Mouse (Mus musculus) neural tube, embryonic 15.5 days (tissue): ENCODE results near the gene Zdhhc22. TPM values are rescaled to one million over a fixed set of nuclear protein-coding genes. Genes with fewer than 3 reads are reported as not detected.
A peak's percentile ranks its signal among the peaks of the same experiment; 100 is the strongest.

ENCODE experiments used
- ATAC-seq: fragments of 200-750 bp; cut with Nextera tagmentation; 2 replicates; pipeline ENCODE4 v1.8.0; 2017; ENCODE audit warnings: mild to moderate bottlenecking, moderate TSS enrichment, moderate library complexity; ENCODE audit not compliant: low FRiP score
- H3K27ac ChIP-seq: fragments of 300-500 bp; sonication (generic); replicated peaks from 2 replicates; pipeline ENCODE4 v1.5.1; 2015; ENCODE audit warnings: mild to moderate bottlenecking, inconsistent platforms
- H3K27me3 ChIP-seq: fragments of 300-500 bp; sonication (generic); replicated peaks from 2 replicates; pipeline ENCODE4 v1.6.1; 2015; ENCODE audit warnings: inconsistent platforms
- H3K36me3 ChIP-seq: fragments of 300-500 bp; sonication (generic); 2 replicates; pipeline ENCODE4 v1.6.1; 2015; ENCODE audit warnings: inconsistent platforms
- H3K4me1 ChIP-seq: fragments of 300-500 bp; sonication (generic); 2 replicates; pipeline ENCODE4 v1.6.1; 2015; ENCODE audit warnings: inconsistent platforms
- H3K4me2 ChIP-seq: fragments of 300-500 bp; sonication (generic); 2 replicates; pipeline ENCODE4 v1.6.1; 2015; ENCODE audit warnings: inconsistent platforms, mild to moderate bottlenecking, moderate library complexity
- H3K4me3 ChIP-seq: fragments of 300-500 bp; sonication (generic); replicated peaks from 2 replicates; pipeline ENCODE4 v1.5.1; 2015; ENCODE audit warnings: mild to moderate bottlenecking, inconsistent platforms
- H3K9ac ChIP-seq: fragments of 300-500 bp; sonication (generic); replicated peaks from 2 replicates; pipeline ENCODE4 v1.6.1; 2015; ENCODE audit warnings: mild to moderate bottlenecking, inconsistent platforms
- H3K9me3 ChIP-seq: fragments of 300-500 bp; sonication (generic); replicated peaks from 2 replicates; pipeline ENCODE4 v1.6.1; 2016; ENCODE audit warnings: inconsistent platforms
- WGBS: fragments of 180-500 bp; shearing (Covaris S2); methylation state at CpG from one replicate; pipeline ENCODE4 v1.1.7; 2015; ENCODE audit warnings: mixed read lengths; 5-methylcytosine and 5-hydroxymethylcytosine counted together
- polyA plus RNA-seq: library from polyadenylated mRNA; unstranded; fragments of >200 nt; fragmentation: Nextera tagmentation; extraction: Ambion mirVana; gene quantifications from 2 replicates; pipeline ENCODE4 v1.2.1, GENCODE M21; 2015

Zdhhc22 gene
- polyA plus RNA-seq, 1 experiment from 2014 or later, result 19.4 TPM

- H3K27ac ChIP-seq, result peak overlapping the region; percentile 85
- H3K4me3 ChIP-seq, result peak overlapping the region; percentile 31
- no peaks in the 10 kb centered on the region for H3K9me3 ChIP-seq
- H3K9ac ChIP-seq, result peak overlapping the region; percentile 44
- ATAC-seq, result peak; percentile 71
- peaks cover 1% of the 10 kb centered on the region; the same call in 1 of the 2 replicates for H3K27me3 ChIP-seq
- WGBS, result 3% methylated on average over 40 of the region's 40 CpGs
- peaks cover 51% of the 10 kb centered on the region for H3K4me1 ChIP-seq
- no peaks in the 10 kb centered on the region for H3K36me3 ChIP-seq
- H3K4me2 ChIP-seq, result peak overlapping the region; percentile 66
These were observed 15.6 kb downstream of the Zdhhc22 start for GRCm38 (mm10) chr12:86974387-86975288.

GRCm38 (mm10) chr12:86973706-86974105 lies 16.5 kb downstream of the Zdhhc22 start:
- no peaks in the 10 kb centered on the region for H3K9me3 ChIP-seq
- H3K27ac ChIP-seq, result peak overlapping the region; percentile 85; the same call in 1 of the 2 replicates
- H3K4me1 ChIP-seq, result peaks cover 51% of the 10 kb centered on the region
- H3K36me3 ChIP-seq, result no peaks in the 10 kb centered on the region
- 40% methylated on average over 8 of the region's 8 CpGs for WGBS
- H3K9ac ChIP-seq, result 0 out of 2 replicates have a peak overlapping the region, but pooled peaks have one; percentile 44
- no peak for ATAC-seq
- peak overlapping the region; percentile 66 for H3K4me2 ChIP-seq
- no peaks in the 10 kb centered on the region for H3K27me3 ChIP-seq
- H3K4me3 ChIP-seq, result no peak overlapping the region

- Histone ChIP-seq H3K9ac (no peak overlapping the region), H3K27ac (peak overlapping the region; percentile 85; the same call in 1 of the 2 replicates), H3K27me3 (no peaks in the 10 kb centered on the region), H3K4me3 (no peak overlapping the region), H3K4me2 (no peak overlapping the region), H3K36me3 (no peaks in the 10 kb centered on the region), H3K4me1 (peaks cover 48% of the 10 kb centered on the region), H3K9me3 (no peaks in the 10 kb centered on the region)
- WGBS, result 23% methylated on average over 7 of the region's 7 CpGs
- ATAC-seq, result no peak
These were observed 17.0 kb downstream of the Zdhhc22 start for GRCm38 (mm10) chr12:86973216-86973615.

GRCm38 (mm10) chr12:86971089-86971488 lies 19.1 kb downstream of the Zdhhc22 start:
- no peak overlapping the region for H3K4me2 ChIP-seq
- no peak overlapping the region for H3K9ac ChIP-seq
- 94% methylated on average over 7 of the region's 7 CpGs for WGBS
- no peaks in the 10 kb centered on the region for H3K9me3 ChIP-seq
- no peak overlapping the region for H3K27ac ChIP-seq
- no peaks in the 10 kb centered on the region for H3K36me3 ChIP-seq
- ATAC-seq, result no peak
- no peak overlapping the region for H3K4me3 ChIP-seq
- H3K27me3 ChIP-seq, result no peaks in the 10 kb centered on the region
- peaks cover 33% of the 10 kb centered on the region for H3K4me1 ChIP-seq

GRCm38 (mm10) chr12:86969220-86969601 lies 21.0 kb downstream of the Zdhhc22 start:
- Histone ChIP-seq H3K4me3 (no peak overlapping the region), H3K27ac (no peak overlapping the region), H3K27me3 (no peaks in the 10 kb centered on the region), H3K36me3 (peaks cover 14% of the 10 kb centered on the region), H3K4me1 (peaks cover 15% of the 10 kb centered on the region), H3K4me2 (no peak overlapping the region), H3K9ac (no peak overlapping the region), H3K9me3 (no peaks in the 10 kb centered on the region)
- ATAC-seq, result no peak
- WGBS, result 51% methylated on average over 3 of the region's 3 CpGs

GRCm38 (mm10) chr12:86968468-86969219 lies 21.6 kb downstream of the Zdhhc22 start:
- Histone ChIP-seq H3K4me1 (peaks cover 10% of the 10 kb centered on the region), H3K9ac (no peak overlapping the region), H3K36me3 (peaks cover 17% of the 10 kb centered on the region), H3K27ac (0 out of 2 replicates have a peak overlapping the region, but pooled peaks have one; percentile 3), H3K27me3 (no peaks in the 10 kb centered on the region), H3K9me3 (no peaks in the 10 kb centered on the region), H3K4me3 (no peak overlapping the region), H3K4me2 (no peak overlapping the region)
- WGBS, result 71% methylated on average over 13 of the region's 13 CpGs
- no peak for ATAC-seq

GRCm38 (mm10) chr12:86965237-86965799 lies 24.9 kb downstream of the Zdhhc22 start:
- Histone ChIP-seq H3K4me1 (no peaks in the 10 kb centered on the region), H3K9me3 (no peaks in the 10 kb centered on the region), H3K4me3 (no peak overlapping the region), H3K27me3 (no peaks in the 10 kb centered on the region), H3K9ac (no peak overlapping the region), H3K36me3 (peaks cover 49% of the 10 kb centered on the region), H3K27ac (no peak overlapping the region), H3K4me2 (no peak overlapping the region)
- no peak for ATAC-seq
- WGBS, result 92% methylated on average over 4 of the region's 4 CpGs

- Histone ChIP-seq H3K9ac (no peak overlapping the region), H3K27me3 (no peaks in the 10 kb centered on the region), H3K27ac (no peak overlapping the region), H3K4me2 (no peak overlapping the region), H3K36me3 (peaks cover 57% of the 10 kb centered on the region), H3K9me3 (no peaks in the 10 kb centered on the region), H3K4me1 (no peaks in the 10 kb centered on the region), H3K4me3 (no peak overlapping the region)
- no peak for ATAC-seq
- WGBS, result 90% methylated on average over 16 of the region's 16 CpGs
These were observed 25.8 kb downstream of the Zdhhc22 start for GRCm38 (mm10) chr12:86964278-86965057.

- WGBS, result 74% methylated on average over 11 of the region's 11 CpGs
- ATAC-seq, result no peak
- Histone ChIP-seq H3K27me3 (no peaks in the 10 kb centered on the region), H3K9ac (no peak overlapping the region), H3K4me3 (no peak overlapping the region), H3K36me3 (peaks cover 74% of the 10 kb centered on the region), H3K27ac (no peak overlapping the region), H3K9me3 (no peaks in the 10 kb centered on the region), H3K4me1 (no peaks in the 10 kb centered on the region), H3K4me2 (no peak overlapping the region)
These were observed 28.5 kb downstream of the Zdhhc22 start for GRCm38 (mm10) chr12:86961589-86962344.

- 95% methylated on average over 3 of the region's 3 CpGs for WGBS
- Histone ChIP-seq H3K9ac (no peak overlapping the region), H3K9me3 (no peaks in the 10 kb centered on the region), H3K4me3 (no peak overlapping the region), H3K27me3 (no peaks in the 10 kb centered on the region), H3K36me3 (peaks cover 82% of the 10 kb centered on the region), H3K4me1 (no peaks in the 10 kb centered on the region), H3K27ac (no peak overlapping the region), H3K4me2 (no peak overlapping the region)
- ATAC-seq, result no peak
These were observed 29.4 kb downstream of the Zdhhc22 start for GRCm38 (mm10) chr12:86960791-86961335.
